Mouse (Mus musculus): ENCODE data around the gene Tnfrsf14.

- TF ChIP-seq CTCF (IDR thresholded peaks at IDR 0.05; ENCODE audit: extremely low read depth, insufficient read depth, low read length) (no peak), POLR2A (IDR thresholded peaks at IDR 0.05; ENCODE audit: extremely low read depth, insufficient read depth, low read length) (no peak)
Observed at GRCm38 (mm10) chr4:154958621-154959020, 30.3 kb upstream of the Tnfrsf14 start.
